Mouse (Mus musculus): ENCODE measurements at regions not wholly inside any gene's neighbourhood (a gene's known extent, or its start where the extent isn't known, plus 50 kb on each side); places are given as distances from the start of the nearest gene placed in this dataset.

DNA sequence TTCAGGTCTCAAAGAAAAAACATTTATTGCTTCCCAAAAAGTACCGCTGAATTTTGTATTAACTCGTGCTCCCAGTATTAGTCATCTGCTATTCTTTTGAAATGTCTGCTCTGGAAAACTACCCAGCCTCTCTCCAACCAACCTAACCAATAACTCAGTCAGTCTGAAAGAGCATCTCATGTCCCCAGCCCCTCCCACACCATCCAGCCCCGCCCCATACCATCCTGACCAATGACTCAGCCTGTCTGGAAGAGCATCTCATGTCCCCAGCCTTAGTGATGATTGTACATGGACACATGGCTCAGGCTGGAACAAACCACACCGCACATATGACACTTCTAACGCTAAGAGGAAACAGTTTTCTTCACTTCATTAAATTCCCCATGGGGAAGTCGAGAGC lies 58.1 kb upstream of the Mapk10 start:
- Histone ChIP-seq H3K4me1 (ENCODE audit: insufficient read depth, low read length) (no peaks in the 10 kb centered on the region), H3K4me2 (ENCODE audit: low read depth, low read length, poor library complexity, severe bottlenecking) (no peak overlapping the region), H3K36me3 (ENCODE audit: insufficient read depth, low read length) (no peaks in the 10 kb centered on the region), H3K9ac (replicated peaks; ENCODE audit: low read length, poor library complexity, severe bottlenecking) (no peak overlapping the region), H3K9me3 (ENCODE audit: low read length) (no peaks in the 10 kb centered on the region), H3K27me3 (ENCODE audit: insufficient read depth, low read length) (no peaks in the 10 kb centered on the region), H3K27ac (ENCODE audit: low read depth, low read length) (no peak overlapping the region), H3K4me3 (ENCODE audit: low read depth, low read length) (no peak overlapping the region)
- TF ChIP-seq CTCF (IDR thresholded peaks at IDR 0.05), result no peak
- ATAC-seq (ENCODE audit: low FRiP score) (no peak), DNase-seq (ENCODE audit: low spot score) (no peak)
- 91% methylated on average over 6 of the region's 6 CpGs for WGBS

DNA sequence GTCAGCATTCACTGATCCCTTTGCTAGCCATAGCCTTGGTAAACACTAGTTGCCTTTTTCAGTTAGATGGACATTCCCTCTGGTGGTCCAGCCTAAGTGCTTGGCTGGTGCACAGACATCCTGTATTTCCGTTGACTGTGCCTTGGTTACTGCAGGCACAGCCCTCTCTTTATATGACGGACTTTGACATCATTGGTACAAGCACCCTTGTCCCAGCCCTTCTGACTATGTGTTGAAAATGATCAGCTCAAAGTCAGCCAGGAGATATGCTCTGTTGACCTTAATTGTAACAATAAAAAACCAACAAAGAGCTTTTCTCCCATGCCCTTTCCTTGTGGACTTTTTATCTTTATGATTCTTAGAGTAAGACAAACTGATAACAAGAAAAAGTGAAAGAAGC lies 53.8 kb upstream of the Mapk10 start:
- ATAC-seq (ENCODE audit: low FRiP score), result no peak
- no peaks in the 10 kb centered on the region for H3K4me1 ChIP-seq (ENCODE audit: insufficient read depth, low read length)
- H3K9ac ChIP-seq (replicated peaks; ENCODE audit: low read length, poor library complexity, severe bottlenecking), result no peak overlapping the region
- H3K27ac ChIP-seq (ENCODE audit: low read depth, low read length), result no peak overlapping the region
- DNase-seq (ENCODE audit: low spot score), result no peak
- no peak for TF ChIP-seq CTCF (IDR thresholded peaks at IDR 0.05)
- H3K9me3 ChIP-seq (ENCODE audit: low read length), result no peaks in the 10 kb centered on the region
- H3K36me3 ChIP-seq (ENCODE audit: insufficient read depth, low read length), result no peaks in the 10 kb centered on the region
- 93% methylated on average over 2 of the region's 2 CpGs for WGBS
- no peak overlapping the region for H3K4me2 ChIP-seq (ENCODE audit: low read depth, low read length, poor library complexity, severe bottlenecking)
- H3K4me3 ChIP-seq (ENCODE audit: low read depth, low read length), result no peak overlapping the region
- H3K27me3 ChIP-seq (ENCODE audit: insufficient read depth, low read length), result no peaks in the 10 kb centered on the region

DNA sequence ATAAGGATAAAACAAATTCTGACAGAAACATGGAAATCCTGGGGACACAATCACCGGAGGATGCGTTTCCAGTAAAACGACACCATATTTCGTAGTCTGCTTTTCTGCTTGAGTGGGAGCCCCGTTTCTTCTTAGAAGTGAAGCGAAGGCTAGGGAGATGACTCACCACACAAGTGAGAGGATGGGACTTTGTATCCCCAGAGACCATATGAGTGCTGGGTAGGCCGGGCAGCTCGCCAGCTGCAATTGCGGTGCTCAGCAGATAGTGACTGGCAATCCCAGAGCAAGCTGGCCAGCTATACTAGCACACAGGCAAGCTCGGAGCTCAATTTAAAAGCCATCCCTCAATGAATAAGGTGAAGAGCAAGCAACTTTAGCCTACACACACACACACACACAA lies 50.3 kb upstream of the Mapk10 start:
- Histone ChIP-seq H3K27me3 (ENCODE audit: insufficient read depth, low read length) (no peaks in the 10 kb centered on the region), H3K9me3 (ENCODE audit: low read length) (no peaks in the 10 kb centered on the region), H3K4me1 (ENCODE audit: insufficient read depth, low read length) (no peaks in the 10 kb centered on the region), H3K36me3 (ENCODE audit: insufficient read depth, low read length) (no peaks in the 10 kb centered on the region), H3K9ac (replicated peaks; ENCODE audit: low read length, poor library complexity, severe bottlenecking) (no peak overlapping the region), H3K4me3 (ENCODE audit: low read depth, low read length) (no peak overlapping the region), H3K4me2 (ENCODE audit: low read depth, low read length, poor library complexity, severe bottlenecking) (no peak overlapping the region), H3K27ac (ENCODE audit: low read depth, low read length) (no peak overlapping the region)
- no peak for TF ChIP-seq CTCF (IDR thresholded peaks at IDR 0.05)
- no peak for ATAC-seq (ENCODE audit: low FRiP score)
- DNase-seq (ENCODE audit: low spot score), result peak; percentile 31
- WGBS, result 88% methylated on average over 10 of the region's 10 CpGs
